Mouse (Mus musculus) ovary, postnatal 14 days (tissue): ENCODE data around the gene Gmfb.
"Not testable (repeated sequence)": the region's sequence is repeated elsewhere in the genome, so short reads cannot be mapped to it uniquely, and the experiment has no call there.

Source experiments
- DNase-seq: peaks from one replicate; pipeline ENCODE4 v3.0.0; 2022; ENCODE audit warnings: low spot score

The Gmfb gene

GRCm38 (mm10) chr14:46821873-46822716 is at the start of gene Gmfb:
TSS of gene Gmfb (minus strand) at chr14:46822242.
- peak; percentile 95 for DNase-seq

GRCm38 (mm10) chr14:46862922-46863321 is 40.9 kb upstream of the Gmfb start:
- DNase-seq: no peak

GRCm38 (mm10) chr14:46853677-46854076 is 31.6 kb upstream of the Gmfb start:
- no peak for DNase-seq

- no peak for DNase-seq
Measured at GRCm38 (mm10) chr14:46849769-46850168, 27.7 kb upstream of the Gmfb start.

- DNase-seq: no peak
Measured at GRCm38 (mm10) chr14:46848736-46849135, 26.7 kb upstream of the Gmfb start.

- no peak for DNase-seq
Measured at GRCm38 (mm10) chr14:46848063-46848590, 26.1 kb upstream of the Gmfb start.

GRCm38 (mm10) chr14:46845706-46846105 is 23.7 kb upstream of the Gmfb start:
- no peak for DNase-seq

GRCm38 (mm10) chr14:46839326-46839725 is 17.3 kb upstream of the Gmfb start:
- no peak for DNase-seq

GRCm38 (mm10) chr14:46832354-46833272 is 10.6 kb upstream of the Gmfb start:
- no peak for DNase-seq

- DNase-seq: peak; percentile 86
Measured at GRCm38 (mm10) chr14:46831837-46832333, 9.8 kb upstream of the Gmfb start, which contains the start of gene Cgrrf1. TSS of gene Cgrrf1 (plus strand) at chr14:46832125.

GRCm38 (mm10) chr14:46831295-46831694 is 9.3 kb upstream of the Gmfb start:
- no peak for DNase-seq

- no peak for DNase-seq
Measured at GRCm38 (mm10) chr14:46827430-46827829, 5.4 kb upstream of the Gmfb start.

GRCm38 (mm10) chr14:46823996-46824395 is 2.0 kb upstream of the Gmfb start:
- DNase-seq: no peak

GRCm38 (mm10) chr14:46821271-46821872 is 670 bp downstream of the Gmfb start:
- peak; percentile 21 for DNase-seq

GRCm38 (mm10) chr14:46819961-46820360 is 2.1 kb downstream of the Gmfb start:
- DNase-seq: not testable (repeated sequence)

GRCm38 (mm10) chr14:46818743-46819142 is 3.3 kb downstream of the Gmfb start:
- no peak for DNase-seq

- no peak for DNase-seq
Measured at GRCm38 (mm10) chr14:46816916-46817622, 5.0 kb downstream of the Gmfb start.

- no peak for DNase-seq
Measured at GRCm38 (mm10) chr14:46815640-46816039, 6.4 kb downstream of the Gmfb start.

GRCm38 (mm10) chr14:46807927-46808326 is 14.1 kb downstream of the Gmfb start:
- DNase-seq: no peak

GRCm38 (mm10) chr14:46806186-46806585 is 15.9 kb downstream of the Gmfb start:
- DNase-seq: no peak

GRCm38 (mm10) chr14:46803791-46804190 is 18.3 kb downstream of the Gmfb start:
- DNase-seq: no peak
